Mouse (Mus musculus): ENCODE measurements at regions not wholly inside any gene's neighbourhood (a gene's known extent, or its start where the extent isn't known, plus 50 kb on each side); places are given as distances from the start of the nearest gene placed in this dataset.

DNA sequence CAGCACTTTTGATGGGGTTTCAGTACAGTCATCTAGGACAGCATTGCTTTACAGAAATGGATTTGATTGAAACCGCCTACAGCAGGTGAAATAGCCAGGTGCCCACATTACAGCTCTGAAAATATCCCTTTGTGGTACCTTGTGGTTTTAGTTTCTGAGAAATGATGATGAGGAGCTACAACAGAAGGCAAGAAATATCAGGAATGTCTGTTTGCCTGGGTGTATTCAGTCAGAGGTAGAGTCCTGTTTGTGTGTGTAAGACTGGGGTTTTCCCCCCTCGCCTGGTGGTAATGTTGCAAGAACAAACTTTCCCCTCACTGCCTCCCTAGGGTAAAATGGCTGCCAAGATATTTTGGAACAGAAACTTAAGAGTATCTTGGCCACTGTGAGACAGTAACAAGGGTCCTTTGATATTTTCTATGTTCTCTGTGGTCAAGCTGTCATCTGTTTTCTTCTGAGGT is 82.4 kb upstream of the Cdkn2b start:
- no peaks in the 10 kb centered on the region for H3K36me3 ChIP-seq (ENCODE audit: insufficient read depth, low read length)
- H3K4me2 ChIP-seq (replicated peaks; ENCODE audit: low read depth, low read length), result no peak overlapping the region
- H3K27me3 ChIP-seq (ENCODE audit: insufficient read depth, low read length), result no peaks in the 10 kb centered on the region
- H3K9me3 ChIP-seq (ENCODE audit: low read length), result no peaks in the 10 kb centered on the region
- no peak overlapping the region for H3K9ac ChIP-seq (replicated peaks; ENCODE audit: low read length)
- ATAC-seq (ENCODE audit: low FRiP score, low TSS enrichment), result no peak
- no peaks in the 10 kb centered on the region for H3K4me1 ChIP-seq (ENCODE audit: insufficient read depth, low read length)
- 80% methylated on average over 2 of the region's 2 CpGs for WGBS
- no peak overlapping the region for H3K4me3 ChIP-seq (ENCODE audit: low read length)
- no peak overlapping the region for H3K27ac ChIP-seq (ENCODE audit: low read length)

DNA sequence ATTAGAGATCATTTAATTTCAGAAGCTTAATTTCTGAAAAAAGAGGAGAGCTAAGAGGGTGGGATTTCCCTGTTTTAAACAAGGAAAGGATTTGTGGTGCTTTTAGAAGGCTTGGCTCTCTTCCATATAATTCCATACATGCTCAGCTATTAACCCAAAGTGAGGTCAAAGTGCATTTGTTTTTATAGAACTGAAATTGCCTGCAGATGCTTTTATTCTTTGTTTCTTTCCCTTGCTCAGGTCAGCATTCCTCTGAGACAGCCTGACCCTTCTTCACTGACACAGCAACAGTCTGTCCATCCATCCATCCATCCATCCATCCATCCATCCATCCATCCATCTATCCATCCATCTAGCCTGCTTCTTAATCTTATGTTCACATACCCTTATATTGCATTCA is 82.0 kb upstream of the Cdkn2b start:
- no peaks in the 10 kb centered on the region for H3K36me3 ChIP-seq (ENCODE audit: insufficient read depth, low read length)
- no peaks in the 10 kb centered on the region for H3K4me1 ChIP-seq (ENCODE audit: insufficient read depth, low read length)
- H3K27me3 ChIP-seq (ENCODE audit: insufficient read depth, low read length), result no peaks in the 10 kb centered on the region
- H3K9ac ChIP-seq (replicated peaks; ENCODE audit: low read length), result no peak overlapping the region
- no peak overlapping the region for H3K27ac ChIP-seq (ENCODE audit: low read length)
- H3K4me2 ChIP-seq (replicated peaks; ENCODE audit: low read depth, low read length), result no peak overlapping the region
- H3K4me3 ChIP-seq (ENCODE audit: low read length), result no peak overlapping the region
- H3K9me3 ChIP-seq (ENCODE audit: low read length), result no peaks in the 10 kb centered on the region
- no peak for ATAC-seq (ENCODE audit: low FRiP score, low TSS enrichment)

GRCm38 (mm10) chr4:89391463-89392308 is 80.8 kb upstream of the Cdkn2b start:
- ATAC-seq (ENCODE audit: low FRiP score, low TSS enrichment), result no peak
- H3K27me3 ChIP-seq (ENCODE audit: insufficient read depth, low read length), result no peaks in the 10 kb centered on the region
- H3K27ac ChIP-seq (ENCODE audit: low read length), result no peak overlapping the region
- no peaks in the 10 kb centered on the region for H3K9me3 ChIP-seq (ENCODE audit: low read length)
- H3K36me3 ChIP-seq (ENCODE audit: insufficient read depth, low read length), result no peaks in the 10 kb centered on the region
- 84% methylated on average over 9 of the region's 9 CpGs for WGBS
- no peak overlapping the region for H3K9ac ChIP-seq (replicated peaks; ENCODE audit: low read length)
- H3K4me3 ChIP-seq (ENCODE audit: low read length), result no peak overlapping the region
- H3K4me1 ChIP-seq (ENCODE audit: insufficient read depth, low read length), result no peaks in the 10 kb centered on the region
- no peak overlapping the region for H3K4me2 ChIP-seq (replicated peaks; ENCODE audit: low read depth, low read length)

DNA sequence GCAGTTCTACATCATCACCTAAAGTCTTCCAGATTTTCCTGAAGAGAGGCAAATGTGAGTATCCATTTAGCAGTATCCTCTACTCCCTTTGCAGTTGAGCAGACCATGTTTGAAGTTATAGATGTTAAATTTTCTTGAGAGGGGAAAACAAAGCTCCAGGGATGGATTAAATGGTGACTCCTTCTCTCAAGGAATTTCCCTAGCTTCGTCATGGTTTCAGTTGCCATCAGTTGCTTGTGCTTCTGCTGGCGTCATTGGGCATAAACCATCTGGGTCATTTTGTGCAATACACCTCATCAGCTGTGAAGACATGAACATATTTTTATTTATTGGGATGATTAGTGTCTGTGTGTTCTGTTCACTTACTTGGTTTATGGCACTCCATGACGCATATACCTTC is 72.7 kb upstream of the Cdkn2b start:
- Histone ChIP-seq H3K9ac (replicated peaks; ENCODE audit: low read length) (no peak overlapping the region), H3K9me3 (ENCODE audit: low read length) (no peaks in the 10 kb centered on the region), H3K27me3 (ENCODE audit: insufficient read depth, low read length) (no peaks in the 10 kb centered on the region), H3K4me2 (replicated peaks; ENCODE audit: low read depth, low read length) (no peak overlapping the region), H3K36me3 (ENCODE audit: insufficient read depth, low read length) (no peaks in the 10 kb centered on the region), H3K27ac (ENCODE audit: low read length) (no peak overlapping the region), H3K4me1 (ENCODE audit: insufficient read depth, low read length) (no peaks in the 10 kb centered on the region), H3K4me3 (ENCODE audit: low read length) (no peak overlapping the region)
- ATAC-seq (ENCODE audit: low FRiP score, low TSS enrichment), result no peak
- WGBS, result 93% methylated on average over 3 of the region's 3 CpGs

DNA sequence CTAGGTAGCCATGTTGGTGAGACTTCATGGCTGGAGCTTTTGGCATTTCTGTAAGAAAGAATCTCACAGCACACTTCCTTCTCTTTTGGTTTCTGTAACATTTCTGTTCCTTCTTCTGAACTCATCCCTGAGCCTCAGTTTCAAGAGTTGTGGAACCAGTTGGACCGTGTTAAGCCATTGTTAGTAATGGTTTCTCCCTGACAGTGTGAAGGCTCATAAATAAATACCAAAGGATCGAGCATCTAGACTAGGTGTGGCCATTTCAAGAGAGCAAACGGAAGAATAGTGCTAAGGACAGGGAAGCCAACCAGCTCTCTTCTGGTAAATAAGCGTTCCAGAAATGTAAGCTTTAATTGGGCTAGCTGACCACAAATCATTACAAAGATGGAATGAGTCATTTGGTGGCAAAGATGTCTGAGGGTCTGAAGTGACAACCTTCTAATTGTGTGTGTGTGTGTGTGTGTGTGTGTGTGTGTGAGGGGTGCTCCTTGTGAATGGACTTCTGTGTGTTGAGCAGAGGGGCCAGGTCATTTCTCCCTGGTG is 71.7 kb upstream of the Cdkn2b start:
- no peak for ATAC-seq (ENCODE audit: low FRiP score, low TSS enrichment)
- H3K27ac ChIP-seq (ENCODE audit: low read length), result no peak overlapping the region
- no peaks in the 10 kb centered on the region for H3K4me1 ChIP-seq (ENCODE audit: insufficient read depth, low read length)
- H3K9me3 ChIP-seq (ENCODE audit: low read length), result no peaks in the 10 kb centered on the region
- 74% methylated on average over 4 of the region's 4 CpGs for WGBS
- H3K36me3 ChIP-seq (ENCODE audit: insufficient read depth, low read length), result no peaks in the 10 kb centered on the region
- no peak overlapping the region for H3K4me2 ChIP-seq (replicated peaks; ENCODE audit: low read depth, low read length)
- H3K4me3 ChIP-seq (ENCODE audit: low read length), result no peak overlapping the region
- H3K9ac ChIP-seq (replicated peaks; ENCODE audit: low read length), result no peak overlapping the region
- no peaks in the 10 kb centered on the region for H3K27me3 ChIP-seq (ENCODE audit: insufficient read depth, low read length)

DNA sequence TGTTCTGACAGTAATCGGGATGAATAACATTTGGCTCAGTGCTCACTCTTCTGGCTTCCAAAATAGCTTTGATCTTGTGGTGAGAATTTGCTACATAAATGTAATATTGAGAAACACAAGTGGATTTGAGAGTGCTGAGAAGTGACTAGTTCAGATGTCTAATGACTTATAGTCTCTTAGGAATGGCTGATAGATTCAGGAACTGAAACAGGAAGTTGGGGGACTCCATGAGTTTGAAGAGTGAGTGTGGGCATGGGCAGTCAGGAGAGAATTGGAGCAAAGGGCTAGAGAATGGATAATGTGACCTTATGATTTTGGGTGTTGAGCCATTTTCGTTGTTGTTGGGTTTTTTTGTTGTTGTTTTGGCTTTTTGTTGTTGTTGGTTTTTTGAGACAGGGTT is 70.9 kb upstream of the Cdkn2b start:
- H3K9ac ChIP-seq (replicated peaks; ENCODE audit: low read length), result no peak overlapping the region
- no peaks in the 10 kb centered on the region for H3K36me3 ChIP-seq (ENCODE audit: insufficient read depth, low read length)
- H3K4me2 ChIP-seq (replicated peaks; ENCODE audit: low read depth, low read length), result no peak overlapping the region
- H3K9me3 ChIP-seq (ENCODE audit: low read length), result no peaks in the 10 kb centered on the region
- no peak overlapping the region for H3K27ac ChIP-seq (ENCODE audit: low read length)
- no peak overlapping the region for H3K4me3 ChIP-seq (ENCODE audit: low read length)
- no peaks in the 10 kb centered on the region for H3K4me1 ChIP-seq (ENCODE audit: insufficient read depth, low read length)
- no peaks in the 10 kb centered on the region for H3K27me3 ChIP-seq (ENCODE audit: insufficient read depth, low read length)
- 76% methylated on average over 2 of the region's 2 CpGs for WGBS
- no peak for ATAC-seq (ENCODE audit: low FRiP score, low TSS enrichment)

- Histone ChIP-seq H3K27me3 (ENCODE audit: insufficient read depth, low read length) (no peaks in the 10 kb centered on the region), H3K4me2 (replicated peaks; ENCODE audit: low read depth, low read length) (no peak overlapping the region), H3K4me1 (ENCODE audit: insufficient read depth, low read length) (no peaks in the 10 kb centered on the region), H3K9ac (replicated peaks; ENCODE audit: low read length) (no peak overlapping the region), H3K27ac (ENCODE audit: low read length) (no peak overlapping the region), H3K36me3 (ENCODE audit: insufficient read depth, low read length) (no peaks in the 10 kb centered on the region), H3K4me3 (ENCODE audit: low read length) (no peak overlapping the region), H3K9me3 (ENCODE audit: low read length) (no peaks in the 10 kb centered on the region)
- WGBS, result 90% methylated on average over 5 of the region's 5 CpGs
- ATAC-seq (ENCODE audit: low FRiP score, low TSS enrichment), result no peak
Measured at GRCm38 (mm10) chr4:89381077-89381476, 70.2 kb upstream of the Cdkn2b start.

GRCm38 (mm10) chr4:89380330-89380945 is 69.6 kb upstream of the Cdkn2b start:
- no peak for ATAC-seq (ENCODE audit: low FRiP score, low TSS enrichment)
- WGBS, result 95% methylated on average over 8 of the region's 8 CpGs
- Histone ChIP-seq H3K4me3 (ENCODE audit: low read length) (no peak overlapping the region), H3K4me1 (ENCODE audit: insufficient read depth, low read length) (no peaks in the 10 kb centered on the region), H3K36me3 (ENCODE audit: insufficient read depth, low read length) (no peaks in the 10 kb centered on the region), H3K4me2 (replicated peaks; ENCODE audit: low read depth, low read length) (no peak overlapping the region), H3K9ac (replicated peaks; ENCODE audit: low read length) (no peak overlapping the region), H3K27me3 (ENCODE audit: insufficient read depth, low read length) (no peaks in the 10 kb centered on the region), H3K27ac (ENCODE audit: low read length) (no peak overlapping the region), H3K9me3 (ENCODE audit: low read length) (no peaks in the 10 kb centered on the region)

DNA sequence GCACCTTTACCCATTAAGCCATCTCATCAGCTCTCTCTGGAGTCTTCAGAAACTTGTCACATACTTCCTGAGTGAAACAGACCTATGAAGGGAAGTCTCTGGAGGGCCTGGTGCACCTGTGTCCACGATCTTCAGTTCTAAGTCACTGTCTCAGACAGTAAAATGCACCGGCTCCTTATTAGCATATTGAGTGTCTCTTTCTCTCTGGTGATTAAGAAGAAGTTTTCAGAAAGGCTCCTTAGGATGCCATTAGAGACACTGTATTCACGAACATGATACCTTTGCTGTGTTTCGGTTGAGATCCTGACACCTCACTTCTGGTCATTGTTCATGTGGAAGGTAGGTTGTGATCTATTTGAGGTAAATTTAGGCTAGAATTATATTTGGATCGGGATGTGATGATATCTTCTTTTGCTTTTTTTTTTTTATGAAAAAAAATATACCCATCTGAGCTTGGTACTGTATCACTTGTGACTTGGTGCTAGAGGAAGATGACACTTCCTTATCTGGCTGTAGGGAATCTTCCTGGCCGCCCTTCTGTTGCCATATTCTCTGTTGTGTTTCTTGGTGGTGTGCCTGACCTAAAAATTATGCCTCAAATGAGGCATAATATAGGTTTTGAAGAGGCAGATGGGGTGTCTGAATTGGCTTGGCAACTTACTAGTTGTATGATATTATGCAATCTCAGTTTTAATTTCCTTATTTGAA is 68.9 kb upstream of the Cdkn2b start:
- H3K4me1 ChIP-seq (ENCODE audit: insufficient read depth, low read length), result no peaks in the 10 kb centered on the region
- no peaks in the 10 kb centered on the region for H3K36me3 ChIP-seq (ENCODE audit: insufficient read depth, low read length)
- no peak for ATAC-seq (ENCODE audit: low FRiP score, low TSS enrichment)
- H3K27me3 ChIP-seq (ENCODE audit: insufficient read depth, low read length), result no peaks in the 10 kb centered on the region
- no peaks in the 10 kb centered on the region for H3K9me3 ChIP-seq (ENCODE audit: low read length)
- 82% methylated on average over 6 of the region's 6 CpGs for WGBS
- no peak overlapping the region for H3K4me3 ChIP-seq (ENCODE audit: low read length)
- no peak overlapping the region for H3K9ac ChIP-seq (replicated peaks; ENCODE audit: low read length)
- H3K4me2 ChIP-seq (replicated peaks; ENCODE audit: low read depth, low read length), result no peak overlapping the region
- H3K27ac ChIP-seq (ENCODE audit: low read length), result no peak overlapping the region

Measured in kidney, embryonic 16.5 days (tissue).